8 mouse cellular contexts compared by ENCODE assay signal in the genomic region with DNA sequence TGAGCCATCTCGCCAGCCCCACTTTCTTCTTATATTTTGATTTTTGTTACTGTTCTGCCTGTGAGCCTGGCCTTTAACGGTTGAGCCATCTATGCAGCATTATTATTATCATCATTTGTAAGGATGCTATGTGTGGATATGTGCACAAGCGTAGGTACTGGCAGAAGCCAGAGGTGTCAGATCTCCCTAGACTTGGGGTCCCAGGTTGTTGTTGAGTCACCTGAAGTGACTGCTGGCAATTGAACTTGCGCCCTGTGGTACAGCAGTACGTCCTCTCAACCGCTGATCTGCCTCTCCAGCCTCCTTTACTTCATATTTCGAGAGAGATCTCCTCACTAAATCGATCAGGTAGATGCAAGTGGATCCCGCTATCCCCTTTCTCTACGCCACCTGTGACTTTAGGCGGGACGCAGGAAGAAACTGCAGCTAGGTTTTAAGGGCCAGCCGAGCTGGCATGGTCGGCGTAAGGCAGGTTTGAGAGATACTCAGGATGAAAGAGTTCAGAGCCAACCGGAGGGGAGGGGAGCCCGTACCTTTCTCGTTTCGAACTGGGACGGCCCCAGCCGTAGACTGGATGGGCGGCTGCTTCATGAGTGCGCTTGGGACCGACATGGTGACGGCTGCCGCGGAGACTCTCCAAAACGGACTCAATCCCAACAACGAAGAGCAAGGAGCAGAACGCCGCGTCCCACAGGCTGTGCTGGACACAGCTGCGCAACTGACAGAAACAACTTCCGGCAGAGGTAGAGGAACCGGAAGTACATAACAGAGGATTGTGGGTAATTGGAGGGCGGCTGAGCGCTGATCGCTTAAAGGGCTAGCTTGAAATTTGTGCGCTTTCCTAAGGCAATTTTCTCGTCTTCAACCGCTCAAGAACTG. TPM values are rescaled to one million over a fixed set of nuclear protein-coding genes. Genes with fewer than 3 reads are reported as not detected.
A peak's percentile ranks its signal among the peaks of the same experiment; 100 is the strongest.
DNase-seq lines count a peak whose midpoint lies in the region; ATAC-seq lines count a peak whose summit lies in the region.
"Not testable (repeated sequence)": the region's sequence is repeated elsewhere in the genome, so short reads cannot be mapped to it uniquely, and the experiment has no call there.

Gene Mfap1b (minus strand): TSS at position 767 of the 879 bp plus-strand sequence.

- peak within 1 kb of the TSS; percentile 66 for H3K4me2 ChIP-seq in heart, embryonic 14.5 days (ENCODE audit: low read length)
- peak within 1 kb of the TSS; percentile 85 for H3K4me2 ChIP-seq in liver, embryonic 13.5 days
- peak within 1 kb of the TSS; percentile 66 for H3K4me2 ChIP-seq in stomach, embryonic 16.5 days (ENCODE audit: low read depth, low read length)

- not testable (repeated sequence) for H3K4me1 ChIP-seq in heart, embryonic 14.5 days (ENCODE audit: control insufficient read depth in 2 of 2, insufficient read depth in 2 of 2, low read length in 2 of 2); stomach, embryonic 16.5 days (ENCODE audit: control insufficient read depth, insufficient read depth, low read length)
- H3K4me1 ChIP-seq in liver, embryonic 13.5 days (replicated peaks) = peaks cover 15% of the 10 kb centered on the region

- WGBS in heart, embryonic 14.5 days = 5% methylated on average over 38 of the region's 41 CpGs
- 4% methylated on average over 41 of the region's 41 CpGs for whole genome bisulfite sequencing in liver, embryonic 13.5 days (ENCODE audit: insufficient replicate concordance)
- WGBS in stomach, embryonic 16.5 days = 5% methylated on average over 39 of the region's 41 CpGs

- H3K9me3 ChIP-seq in heart, embryonic 14.5 days (ENCODE audit: control insufficient read depth, low read length); liver, embryonic 13.5 days (replicated peaks); stomach, embryonic 16.5 days (replicated peaks; ENCODE audit: control insufficient read depth, low read length): not testable (repeated sequence)

- ATAC-seq in CD4-positive, CD25-positive, alpha-beta regulatory T cell, adult 4 months = peak; percentile 99
- peak; percentile 82; the same call in 1 of the 2 replicates for ATAC-seq in heart, embryonic 14.5 days (ENCODE audit: insufficient number of reproducible peaks, insufficient read depth, low FRiP score, low read depth)
- ATAC-seq in liver, embryonic 13.5 days (ENCODE audit: low read depth) = peak; percentile 96
- peak; percentile 92 for ATAC-seq in stomach, embryonic 16.5 days (ENCODE audit: insufficient read depth, low FRiP score)

- peak within 1 kb of the TSS; percentile 77 for H3K9ac ChIP-seq in heart, embryonic 14.5 days (ENCODE audit: low read length)
- peak within 1 kb of the TSS; percentile 81 for H3K9ac ChIP-seq in liver, embryonic 13.5 days
- H3K9ac ChIP-seq in stomach, embryonic 16.5 days (ENCODE audit: low read length) = peak within 1 kb of the TSS; percentile 73

- not testable (repeated sequence) for H3K36me3 ChIP-seq in heart, embryonic 14.5 days (ENCODE audit: control insufficient read depth, insufficient read depth, low read length); liver, embryonic 13.5 days; stomach, embryonic 16.5 days (ENCODE audit: control insufficient read depth, insufficient read depth, low read length)

- H3K27ac ChIP-seq in heart, embryonic 14.5 days (replicated peaks in 1 of 2; ENCODE audit: control insufficient read depth in 1 of 2, insufficient read depth in 1 of 2, low read depth in 2 of 2, low read length in 2 of 2) = peak within 1 kb of the TSS; percentile 48 to 55
- H3K27ac ChIP-seq in liver, embryonic 13.5 days = peak within 1 kb of the TSS; percentile 81
- peak within 1 kb of the TSS; percentile 24; the same call in 1 of the 2 replicates for H3K27ac ChIP-seq in stomach, embryonic 16.5 days (ENCODE audit: low read length)

- peak; percentile 77 for DNase-seq in c-Kit-negative CD71-positive TER-119-positive erythroid progenitor cells, embryonic 14.5 days (ENCODE audit: low read depth, low spot score)
- DNase-seq in fibroblast of lung, adult 2 months (ENCODE audit: low read depth) = peak; percentile 77
- DNase-seq in kidney, postnatal 14 days = peak; percentile 88
- DNase-seq in liver, embryonic 13.5 days = peak; percentile 70
- peak; percentile 78 for DNase-seq in neural tube, embryonic 10.5 days (ENCODE audit: extremely low spot score, low spot score)

- H3K4me3 ChIP-seq in heart, embryonic 14.5 days (ENCODE audit: control insufficient read depth in 1 of 2, insufficient read depth in 1 of 2, low read depth in 1 of 2, low read length in 2 of 2) = peak within 1 kb of the TSS; percentile 60 to 69
- H3K4me3 ChIP-seq in liver, embryonic 13.5 days (replicated peaks) = peak within 1 kb of the TSS; percentile 75
- peak within 1 kb of the TSS; percentile 59 for H3K4me3 ChIP-seq in stomach, embryonic 16.5 days (replicated peaks; ENCODE audit: low read length)

- H3K27me3 ChIP-seq in heart, embryonic 14.5 days (ENCODE audit: control insufficient read depth, insufficient read depth, low read length); liver, embryonic 13.5 days; stomach, embryonic 16.5 days (ENCODE audit: control insufficient read depth, insufficient read depth, low read length): not testable (repeated sequence)

RNA-seq across cellular contexts. Expression of gene Mfap1b, which starts in this region (rescaled TPM):
- polyA plus RNA-seq in CD4-positive, CD25-positive, alpha-beta regulatory T cell, adult 4 months (2017; shearing (Covaris generic)) = 10 to 100 TPM; 88.2 to 89.2 TPM
- polyA plus RNA-seq in heart, embryonic 14.5 days (2014; fragmentation: Nextera tagmentation; extraction: Ambion mirVana) = 44.3 and 45.4 TPM in 2 replicates
- polyA plus RNA-seq in liver, embryonic 13.5 days (2015; fragmentation: Nextera tagmentation; extraction: Ambion mirVana) = 22.7 and 29.0 TPM in 2 replicates
- polyA plus RNA-seq in stomach, embryonic 16.5 days (2015; fragmentation: Nextera tagmentation; extraction: Ambion mirVana) = 48.6 and 53.4 TPM in 2 replicates

Comparison
In these comparisons a context has a peak if more than half of its experiments do, and no peak if none do; other contexts are left out.
1. Peak in every context shown above with its lines: DNase-seq, ATAC-seq, H3K4me3 ChIP-seq and H3K27ac ChIP-seq.
2. H3K27ac ChIP-seq: peak in every context shown above with its lines; median percentile 81 in liver, embryonic 13.5 days; 52 in heart, embryonic 14.5 days; 24 in stomach, embryonic 16.5 days.